Mouse (Mus musculus) intestine, embryonic 15.5 days (tissue): ENCODE measurements around the gene Hist1h2ac. TPM values are rescaled to one million over a fixed set of nuclear protein-coding genes. Genes with fewer than 3 reads are reported as not detected.

ENCODE experiments used
- ATAC-seq: fragments of 200-750 bp; cut with Nextera tagmentation; 2 replicates; pipeline ENCODE4 v1.8.0; 2017; ENCODE audit warnings: moderate TSS enrichment, moderate library complexity
- H3K27ac ChIP-seq: fragments of 300-500 bp; sonication (generic); 2 replicates; pipeline ENCODE4 v1.5.1; 2015; ENCODE audit warnings: mild to moderate bottlenecking, inconsistent platforms
- H3K27me3 ChIP-seq: fragments of 300-500 bp; sonication (generic); replicated peaks from 2 replicates; pipeline ENCODE4 v1.6.1; 2015; ENCODE audit warnings: inconsistent platforms
- H3K36me3 ChIP-seq: fragments of 300-500 bp; sonication (generic); 2 replicates; pipeline ENCODE4 v1.6.1; 2015; ENCODE audit warnings: inconsistent platforms
- H3K4me1 ChIP-seq: fragments of 300-500 bp; sonication (generic); replicated peaks from 2 replicates; pipeline ENCODE4 v1.6.1; 2015; ENCODE audit warnings: inconsistent platforms
- H3K4me2 ChIP-seq: fragments of 300-500 bp; sonication (generic); replicated peaks from 2 replicates; pipeline ENCODE4 v1.6.1; 2015; ENCODE audit warnings: mild to moderate bottlenecking, inconsistent platforms
- H3K4me3 ChIP-seq: fragments of 300-500 bp; sonication (generic); replicated peaks from 2 replicates; pipeline ENCODE4 v1.5.1; 2015; ENCODE audit warnings: inconsistent platforms
- H3K9ac ChIP-seq: fragments of 300-500 bp; sonication (generic); 2 replicates; pipeline ENCODE4 v1.6.1; 2015; ENCODE audit warnings: inconsistent platforms
- H3K9me3 ChIP-seq: fragments of 300-500 bp; sonication (generic); 2 replicates; pipeline ENCODE4 v1.6.1; 2016; ENCODE audit warnings: inconsistent platforms
- WGBS: fragments of 180-500 bp; shearing (Covaris S2); methylation state at CpG from one replicate; pipeline ENCODE4 v1.1.7; 2015; 5-methylcytosine and 5-hydroxymethylcytosine counted together
- polyA plus RNA-seq: library from polyadenylated mRNA; unstranded; fragments of >200 nt; fragmentation: Nextera tagmentation; extraction: Ambion mirVana; gene quantifications from 2 replicates; pipeline ENCODE4 v1.2.1, GENCODE M21; 2015

The Hist1h2ac gene
- polyA plus RNA-seq, 1 experiment from 2014 or later = 1.5 TPM

GRCm38 (mm10) chr13:23697491-23698299, 13.9 kb upstream of the Hist1h2ac start:
- ATAC-seq = peak; percentile 59
- peak overlapping the region; percentile 60 for H3K9ac ChIP-seq
- H3K4me2 ChIP-seq = peak overlapping the region; percentile 67
- H3K4me1 ChIP-seq = peaks cover 10% of the 10 kb centered on the region
- WGBS = under 1% methylated on average over 23 of the region's 32 CpGs
- H3K27me3 ChIP-seq = no peaks in the 10 kb centered on the region
- no peaks in the 10 kb centered on the region for H3K9me3 ChIP-seq
- peak overlapping the region; percentile 44 for H3K4me3 ChIP-seq
- peak overlapping the region; percentile 88 for H3K27ac ChIP-seq
- H3K36me3 ChIP-seq = no peaks in the 10 kb centered on the region

DNA sequence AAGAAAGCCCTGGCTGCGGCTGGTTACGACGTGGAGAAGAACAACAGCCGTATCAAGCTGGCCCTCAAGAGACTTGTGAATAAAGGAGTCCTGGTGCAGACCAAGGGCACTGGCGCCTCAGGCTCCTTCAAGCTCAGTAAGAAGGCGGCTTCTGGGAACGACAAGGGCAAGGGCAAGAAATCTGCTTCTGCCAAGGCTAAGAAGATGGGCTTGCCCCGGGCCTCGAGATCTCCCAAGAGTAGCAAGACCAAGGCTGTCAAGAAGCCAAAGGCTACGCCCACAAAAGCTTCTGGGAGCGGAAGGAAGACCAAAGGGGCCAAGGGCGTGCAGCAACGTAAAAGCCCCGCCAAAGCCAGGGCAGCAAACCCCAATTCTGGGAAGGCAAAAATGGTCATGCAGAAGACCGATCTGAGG, 12.3 kb upstream of the Hist1h2ac start:
- 59% methylated on average over 15 of the region's 15 CpGs for WGBS
- Histone ChIP-seq H3K9ac (no peak overlapping the region), H3K9me3 (no peaks in the 10 kb centered on the region), H3K4me1 (peaks cover 9% of the 10 kb centered on the region), H3K27ac (0 out of 2 replicates have a peak overlapping the region, but pooled peaks have one; percentile 32), H3K4me3 (no peak overlapping the region), H3K27me3 (no peaks in the 10 kb centered on the region), H3K4me2 (no peak overlapping the region), H3K36me3 (no peaks in the 10 kb centered on the region)
- no peak for ATAC-seq

GRCm38 (mm10) chr13:23695514-23695913, 11.8 kb upstream of the Hist1h2ac start, which contains the start of gene Hist1h1t:
TSS of gene Hist1h1t (plus strand) at chr13:23695814.
- Histone ChIP-seq H3K9me3 (no peaks in the 10 kb centered on the region), H3K9ac (no peak within 1 kb of the TSS), H3K36me3 (no peaks in the 10 kb centered on the region), H3K27ac (0 out of 2 replicates have a peak within 1 kb of the TSS, but pooled peaks have one; percentile 32), H3K4me3 (no peak within 1 kb of the TSS), H3K4me1 (0 out of 2 replicates have a peak, but pooled peaks cover 7% of the 10 kb centered on the region), H3K27me3 (no peaks in the 10 kb centered on the region), H3K4me2 (no peak within 1 kb of the TSS)
- WGBS = 55% methylated on average over 10 of the region's 13 CpGs
- ATAC-seq = no peak

DNA sequence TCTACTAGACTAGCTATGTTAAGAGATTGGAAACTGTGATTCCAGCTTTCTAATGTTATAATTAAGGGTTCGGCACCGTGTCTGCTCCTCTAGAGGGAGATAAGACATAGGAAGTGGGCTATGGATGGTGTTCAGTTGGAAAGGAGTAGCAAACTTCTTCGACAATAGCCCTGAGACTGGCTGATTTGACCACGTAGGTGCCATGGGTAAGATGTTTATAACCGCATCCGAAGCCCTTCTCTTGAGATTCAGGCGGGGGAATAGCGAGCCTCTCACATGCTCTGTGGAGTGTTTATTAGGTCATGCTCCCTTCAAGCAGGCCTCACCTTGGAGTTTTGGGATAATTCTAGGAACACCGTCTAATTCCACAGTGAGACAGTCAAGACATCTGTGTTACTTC, 11.2 kb upstream of the Hist1h2ac start:
- no peak overlapping the region for H3K4me2 ChIP-seq
- H3K27ac ChIP-seq = no peak overlapping the region
- no peaks in the 10 kb centered on the region for H3K36me3 ChIP-seq
- WGBS = 93% methylated on average over 9 of the region's 9 CpGs
- H3K4me1 ChIP-seq = 0 out of 2 replicates have a peak, but pooled peaks cover 8% of the 10 kb centered on the region
- ATAC-seq = no peak
- no peaks in the 10 kb centered on the region for H3K9me3 ChIP-seq
- no peak overlapping the region for H3K9ac ChIP-seq
- H3K27me3 ChIP-seq = no peaks in the 10 kb centered on the region
- no peak overlapping the region for H3K4me3 ChIP-seq

- Histone ChIP-seq H3K4me2 (no peak overlapping the region), H3K36me3 (no peaks in the 10 kb centered on the region), H3K4me1 (0 out of 2 replicates have a peak, but pooled peaks cover 8% of the 10 kb centered on the region), H3K9me3 (no peaks in the 10 kb centered on the region), H3K9ac (no peak overlapping the region), H3K27me3 (no peaks in the 10 kb centered on the region), H3K27ac (no peak overlapping the region), H3K4me3 (no peak overlapping the region)
- WGBS = 73% methylated on average over 6 of the region's 6 CpGs
- no peak for ATAC-seq
These were observed 10.2 kb upstream of the Hist1h2ac start for GRCm38 (mm10) chr13:23693856-23694440.

- no peak overlapping the region for H3K9ac ChIP-seq
- H3K27me3 ChIP-seq = no peaks in the 10 kb centered on the region
- no peak overlapping the region for H3K4me2 ChIP-seq
- 71% methylated on average over 2 of the region's 2 CpGs for WGBS
- H3K27ac ChIP-seq = no peak overlapping the region
- H3K4me3 ChIP-seq = no peak overlapping the region
- no peaks in the 10 kb centered on the region for H3K36me3 ChIP-seq
- no peaks in the 10 kb centered on the region for H3K9me3 ChIP-seq
- 0 out of 2 replicates have a peak, but pooled peaks cover 3% of the 10 kb centered on the region for H3K4me1 ChIP-seq
- ATAC-seq = no peak
These were observed 5.7 kb upstream of the Hist1h2ac start for GRCm38 (mm10) chr13:23689459-23689858.

GRCm38 (mm10) chr13:23688956-23689355, 5.2 kb upstream of the Hist1h2ac start:
- Histone ChIP-seq H3K4me1 (0 out of 2 replicates have a peak, but pooled peaks cover 3% of the 10 kb centered on the region), H3K4me3 (no peak overlapping the region), H3K9ac (no peak overlapping the region), H3K36me3 (no peaks in the 10 kb centered on the region), H3K27me3 (no peaks in the 10 kb centered on the region), H3K9me3 (no peaks in the 10 kb centered on the region), H3K4me2 (no peak overlapping the region), H3K27ac (no peak overlapping the region)
- 88% methylated on average over 2 of the region's 2 CpGs for WGBS
- ATAC-seq = no peak

- Histone ChIP-seq H3K4me2 (peak overlapping the region; percentile 9; the same call in 1 of the 2 replicates), H3K4me3 (no peak overlapping the region), H3K9me3 (no peaks in the 10 kb centered on the region), H3K9ac (no peak overlapping the region), H3K27ac (0 out of 2 replicates have a peak overlapping the region, but pooled peaks have one; percentile 27), H3K27me3 (no peaks in the 10 kb centered on the region), H3K36me3 (no peaks in the 10 kb centered on the region), H3K4me1 (peaks cover 4% of the 10 kb centered on the region; the same call in 1 of the 2 replicates)
- no peak for ATAC-seq
- 78% methylated on average over 7 of the region's 7 CpGs for WGBS
These were observed 4.2 kb upstream of the Hist1h2ac start for GRCm38 (mm10) chr13:23687907-23688306.

GRCm38 (mm10) chr13:23687181-23687580, 3.4 kb upstream of the Hist1h2ac start:
- no peak overlapping the region for H3K9ac ChIP-seq
- no peaks in the 10 kb centered on the region for H3K27me3 ChIP-seq
- no peak overlapping the region for H3K4me2 ChIP-seq
- no peak for ATAC-seq
- H3K36me3 ChIP-seq = no peaks in the 10 kb centered on the region
- H3K4me3 ChIP-seq = no peak overlapping the region
- H3K27ac ChIP-seq = no peak overlapping the region
- H3K9me3 ChIP-seq = no peaks in the 10 kb centered on the region
- H3K4me1 ChIP-seq = peaks cover 8% of the 10 kb centered on the region
- 60% methylated on average over 4 of the region's 4 CpGs for WGBS

DNA sequence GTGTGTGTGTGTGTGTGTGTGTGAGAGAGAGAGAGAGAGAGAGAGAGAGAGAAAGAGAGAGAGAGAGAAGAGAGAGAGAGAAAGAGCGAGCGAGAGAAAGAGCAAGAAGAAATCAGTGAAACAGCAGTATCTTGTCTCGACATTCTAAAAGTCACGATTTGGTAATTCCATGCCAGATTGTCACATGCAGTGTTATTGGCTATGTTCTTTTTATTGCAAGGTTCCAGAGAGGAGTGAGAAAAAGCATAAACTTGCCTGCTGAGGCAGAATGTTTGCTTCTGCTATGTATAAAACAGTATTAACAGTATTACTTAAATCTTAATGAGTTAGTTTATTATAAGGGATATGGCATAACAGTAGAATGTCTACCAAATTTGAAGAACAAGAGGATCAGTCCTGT, 2.2 kb upstream of the Hist1h2ac start:
- H3K27me3 ChIP-seq = no peaks in the 10 kb centered on the region
- no peak for ATAC-seq
- WGBS = 38% methylated on average over 4 of the region's 4 CpGs
- peaks cover 8% of the 10 kb centered on the region for H3K4me1 ChIP-seq
- H3K9ac ChIP-seq = peak overlapping the region; percentile 57
- peak overlapping the region; percentile 97 for H3K27ac ChIP-seq
- H3K4me2 ChIP-seq = peak overlapping the region; percentile 56
- H3K9me3 ChIP-seq = no peaks in the 10 kb centered on the region
- H3K36me3 ChIP-seq = no peaks in the 10 kb centered on the region
- peak overlapping the region; percentile 41 for H3K4me3 ChIP-seq

DNA sequence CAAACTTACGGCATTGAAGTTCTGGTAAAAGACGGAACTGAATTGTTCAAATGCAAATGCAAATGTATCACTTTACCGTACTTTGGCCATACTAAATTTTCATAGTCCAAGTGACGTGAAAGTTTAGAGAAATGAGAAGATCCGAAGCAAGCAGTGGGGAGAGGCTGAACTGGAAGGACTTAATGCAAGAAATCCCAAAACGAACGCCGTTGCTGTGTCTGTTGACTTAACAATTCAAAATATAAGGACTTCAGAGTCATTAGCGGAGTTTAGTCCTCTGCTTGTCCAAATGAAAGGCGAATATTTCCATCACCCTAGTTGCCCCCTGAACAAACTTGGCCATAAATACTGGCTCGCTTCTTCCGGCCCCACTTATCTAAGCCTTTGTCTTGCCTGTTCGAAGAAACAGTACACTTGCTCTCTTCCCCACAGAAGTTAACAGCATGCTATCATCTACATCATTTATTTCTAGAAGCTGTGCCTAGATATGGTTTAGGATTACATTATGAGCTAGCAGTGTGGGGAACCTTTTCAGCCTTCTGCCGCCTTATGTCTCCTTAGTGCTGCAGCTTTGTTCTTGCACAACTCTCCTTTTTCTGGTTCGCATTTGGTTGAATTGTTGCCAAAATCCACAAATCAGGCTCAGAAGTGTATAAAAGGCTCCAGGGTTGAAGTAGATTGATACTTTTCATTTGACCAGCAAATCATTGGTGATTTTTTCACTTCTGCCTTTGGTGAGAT, 1.5 kb upstream of the Hist1h2ac start:
- Histone ChIP-seq H3K36me3 (no peaks in the 10 kb centered on the region), H3K4me1 (peaks cover 6% of the 10 kb centered on the region), H3K9me3 (no peaks in the 10 kb centered on the region), H3K4me3 (peak overlapping the region; percentile 41), H3K27me3 (no peaks in the 10 kb centered on the region), H3K9ac (peak overlapping the region; percentile 57), H3K4me2 (peak overlapping the region; percentile 56), H3K27ac (peak overlapping the region; percentile 97)
- no peak for ATAC-seq
- WGBS = 2% methylated on average over 15 of the region's 15 CpGs
